Mouse (Mus musculus): ENCODE results near the gene Ntf5. TPM values are rescaled to one million over a fixed set of nuclear protein-coding genes. Genes with fewer than 3 reads are reported as not detected.
A peak's percentile ranks its signal among the peaks of the same experiment; 100 is the strongest.

Ntf5 gene
- polyA plus RNA-seq, 1 experiment from 2014 or later = 3.0 TPM

- no peaks in the 10 kb centered on the region for H3K27me3 ChIP-seq (replicated peaks; ENCODE audit: control insufficient read depth, insufficient read depth, low read length)
- DNase-seq (ENCODE audit: low spot score) (no peak), ATAC-seq (ENCODE audit: low read depth) (no peak)
- peak overlapping the region; percentile 39 for H3K4me2 ChIP-seq (ENCODE audit: low read depth, low read length)
- H3K27ac ChIP-seq (replicated peaks; ENCODE audit: low read depth, low read length) = no peak overlapping the region
- WGBS = 33% methylated on average over 6 of the region's 6 CpGs
- peaks cover 27% of the 10 kb centered on the region for H3K36me3 ChIP-seq (ENCODE audit: control insufficient read depth, insufficient read depth, low read length)
- peaks cover 31% of the 10 kb centered on the region for H3K4me1 ChIP-seq (ENCODE audit: control insufficient read depth, insufficient read depth, low read length)
- H3K9me3 ChIP-seq (ENCODE audit: control insufficient read depth, low read length) = no peaks in the 10 kb centered on the region
- H3K9ac ChIP-seq (ENCODE audit: low read depth, low read length) = no peak overlapping the region
- H3K4me3 ChIP-seq (ENCODE audit: low read depth, low read length) = no peak overlapping the region
Observed at GRCm38 (mm10) chr7:45437046-45437445, 23.6 kb downstream of the Ntf5 start.

DNA sequence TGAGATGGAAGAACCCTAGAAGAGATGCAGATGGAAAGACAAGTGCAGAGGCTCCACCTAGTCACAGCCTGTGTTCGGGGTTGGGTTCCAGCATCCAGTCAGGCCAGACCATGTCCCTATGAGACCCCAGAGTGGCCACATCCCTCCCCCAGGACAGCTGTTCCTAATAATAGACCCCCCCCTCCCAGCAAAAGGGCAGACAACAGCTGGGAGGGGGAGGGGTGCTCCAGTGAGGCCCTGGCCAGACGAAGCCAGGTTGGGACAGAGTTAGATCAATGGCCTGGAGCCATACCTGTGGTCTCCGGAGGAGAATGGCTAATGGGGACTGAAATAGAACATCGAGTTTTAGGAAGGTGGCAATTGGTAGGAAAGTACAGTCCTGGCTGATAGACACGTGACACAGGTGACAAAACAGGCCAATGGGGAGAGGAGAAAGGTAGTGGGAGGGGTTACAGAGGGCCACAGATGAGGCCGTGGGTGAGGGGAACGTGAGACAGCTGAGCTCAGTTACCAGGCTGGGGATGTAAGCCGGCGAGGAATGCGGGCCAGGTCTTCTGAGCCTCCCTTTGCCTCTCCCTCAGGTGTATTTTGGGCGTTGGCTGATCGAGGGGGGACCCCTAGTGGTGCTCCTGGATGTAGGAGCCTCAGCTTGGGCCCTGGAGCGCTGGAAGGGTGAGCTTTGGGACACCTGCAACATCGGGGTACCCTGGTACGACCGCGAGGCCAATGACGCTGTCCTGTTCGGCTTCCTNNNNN lies 24.2 kb downstream of the Ntf5 start, which contains the start of gene Ruvbl2:
Gene Ruvbl2 (minus strand): TSS at position 576 of the 756 bp plus-strand sequence.
- Histone ChIP-seq H3K27me3 (replicated peaks; ENCODE audit: control insufficient read depth, insufficient read depth, low read length) (no peaks in the 10 kb centered on the region), H3K4me3 (ENCODE audit: low read depth, low read length) (no peak within 1 kb of the TSS), H3K9ac (ENCODE audit: low read depth, low read length) (peak within 1 kb of the TSS; percentile 48; the same call in 1 of the 2 replicates), H3K36me3 (ENCODE audit: control insufficient read depth, insufficient read depth, low read length) (peaks cover 29% of the 10 kb centered on the region; the same call in 1 of the 2 replicates), H3K9me3 (ENCODE audit: control insufficient read depth, low read length) (no peaks in the 10 kb centered on the region), H3K27ac (replicated peaks; ENCODE audit: low read depth, low read length) (no peak within 1 kb of the TSS), H3K4me2 (ENCODE audit: low read depth, low read length) (peak within 1 kb of the TSS; percentile 39), H3K4me1 (ENCODE audit: control insufficient read depth, insufficient read depth, low read length) (peaks cover 31% of the 10 kb centered on the region)
- DNase-seq (ENCODE audit: low spot score) (peak; percentile 87), ATAC-seq (ENCODE audit: low read depth) (peak; percentile 34; the same call in 1 of the 2 replicates)
- WGBS = 7% methylated on average over 16 of the region's 19 CpGs

GRCm38 (mm10) chr7:45443526-45444420 lies 30.3 kb downstream of the Ntf5 start:
- Histone ChIP-seq H3K9me3 (ENCODE audit: control insufficient read depth, low read length) (no peaks in the 10 kb centered on the region), H3K4me3 (ENCODE audit: low read depth, low read length) (no peak overlapping the region), H3K27ac (replicated peaks; ENCODE audit: low read depth, low read length) (no peak overlapping the region), H3K36me3 (ENCODE audit: control insufficient read depth, insufficient read depth, low read length) (peaks cover 63% of the 10 kb centered on the region), H3K4me1 (ENCODE audit: control insufficient read depth, insufficient read depth, low read length) (no peaks in the 10 kb centered on the region), H3K4me2 (ENCODE audit: low read depth, low read length) (no peak overlapping the region), H3K27me3 (replicated peaks; ENCODE audit: control insufficient read depth, insufficient read depth, low read length) (no peaks in the 10 kb centered on the region), H3K9ac (ENCODE audit: low read depth, low read length) (no peak overlapping the region)
- 88% methylated on average over 22 of the region's 22 CpGs for WGBS
- DNase-seq (ENCODE audit: low spot score) (no peak), ATAC-seq (ENCODE audit: low read depth) (no peak)

GRCm38 (mm10) chr7:45446589-45446988 lies 33.1 kb downstream of the Ntf5 start:
- no peak overlapping the region for H3K4me2 ChIP-seq (ENCODE audit: low read depth, low read length)
- ATAC-seq (ENCODE audit: low read depth) = no peak
- H3K9ac ChIP-seq (ENCODE audit: low read depth, low read length) = no peak overlapping the region
- H3K36me3 ChIP-seq (ENCODE audit: control insufficient read depth, insufficient read depth, low read length) = peaks cover 58% of the 10 kb centered on the region
- no peak overlapping the region for H3K4me3 ChIP-seq (ENCODE audit: low read depth, low read length)
- no peak for DNase-seq (ENCODE audit: low spot score)
- no peaks in the 10 kb centered on the region for H3K27me3 ChIP-seq (replicated peaks; ENCODE audit: control insufficient read depth, insufficient read depth, low read length)
- no peaks in the 10 kb centered on the region for H3K4me1 ChIP-seq (ENCODE audit: control insufficient read depth, insufficient read depth, low read length)
- H3K27ac ChIP-seq (replicated peaks; ENCODE audit: low read depth, low read length) = no peak overlapping the region
- no peaks in the 10 kb centered on the region for H3K9me3 ChIP-seq (ENCODE audit: control insufficient read depth, low read length)

DNA sequence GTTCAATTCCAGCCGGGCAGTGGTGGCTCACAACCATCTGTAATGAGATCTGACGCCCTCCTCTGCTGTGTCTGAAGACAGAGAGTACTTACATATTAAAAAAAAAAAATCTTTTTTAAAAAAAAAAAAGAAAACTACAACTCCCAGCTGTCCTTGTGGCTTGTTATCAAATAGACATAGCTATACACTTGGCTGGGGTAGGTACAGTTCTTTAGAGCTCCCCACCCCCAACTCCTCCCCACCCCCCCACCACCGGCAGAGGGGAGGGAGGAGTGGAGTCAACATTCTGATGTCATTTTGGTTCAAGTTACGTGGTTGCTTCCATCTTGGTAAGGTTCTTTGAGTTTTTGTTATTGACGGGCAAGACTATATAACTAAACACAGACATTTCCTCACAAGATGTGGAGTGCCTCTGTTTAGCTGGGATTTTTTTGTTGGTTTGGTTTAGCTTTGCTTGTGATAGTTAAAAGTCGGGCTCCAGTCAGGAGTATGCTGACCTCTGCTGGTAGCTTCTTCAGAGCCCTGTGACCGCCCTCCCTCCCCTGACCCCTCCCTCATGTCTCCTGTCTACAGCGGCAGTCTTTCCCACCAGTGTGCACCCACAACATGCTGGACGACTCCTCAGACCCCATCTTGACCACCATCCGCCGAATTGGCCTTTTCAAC lies 34.0 kb downstream of the Ntf5 start:
- 0 out of 2 replicates have a peak, but pooled peaks have one; percentile 14 for ATAC-seq (ENCODE audit: low read depth)
- H3K4me1 ChIP-seq (ENCODE audit: control insufficient read depth, insufficient read depth, low read length) = no peaks in the 10 kb centered on the region
- WGBS = 36% methylated on average over 11 of the region's 11 CpGs
- DNase-seq (ENCODE audit: low spot score) = peak; percentile 60
- no peaks in the 10 kb centered on the region for H3K27me3 ChIP-seq (replicated peaks; ENCODE audit: control insufficient read depth, insufficient read depth, low read length)
- H3K4me2 ChIP-seq (ENCODE audit: low read depth, low read length) = no peak overlapping the region
- H3K9ac ChIP-seq (ENCODE audit: low read depth, low read length) = peak overlapping the region; percentile 25; the same call in 1 of the 2 replicates
- H3K4me3 ChIP-seq (ENCODE audit: low read depth, low read length) = no peak overlapping the region
- H3K9me3 ChIP-seq (ENCODE audit: control insufficient read depth, low read length) = no peaks in the 10 kb centered on the region
- H3K36me3 ChIP-seq (ENCODE audit: control insufficient read depth, insufficient read depth, low read length) = peaks cover 60% of the 10 kb centered on the region
- 0 out of 2 replicates have a peak overlapping the region, but pooled peaks have one; percentile 5 for H3K27ac ChIP-seq (replicated peaks; ENCODE audit: low read depth, low read length)

DNA sequence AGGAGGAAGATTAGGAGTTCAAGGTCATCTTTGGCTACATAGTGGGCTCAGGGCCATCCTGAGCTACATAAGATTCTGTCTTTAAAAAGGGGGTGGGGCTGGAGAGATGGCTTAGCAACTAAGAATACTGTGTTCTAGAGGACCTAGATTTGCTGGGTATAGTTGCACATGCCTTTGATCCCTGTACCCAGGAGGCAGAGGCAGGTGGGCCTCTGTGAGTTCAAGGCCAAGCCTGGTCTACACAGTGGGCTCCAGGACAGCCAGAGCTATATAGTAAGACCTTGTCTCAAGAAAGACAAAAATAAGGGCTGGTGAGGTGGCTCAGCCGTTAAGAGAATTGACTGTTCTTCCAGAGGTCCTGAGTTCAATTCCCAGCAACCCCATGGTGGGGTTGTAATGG lies 36.5 kb downstream of the Ntf5 start:
- WGBS = 91% methylated on average over 1 of the region's 1 CpGs
- no peak overlapping the region for H3K27ac ChIP-seq (replicated peaks; ENCODE audit: low read depth, low read length)
- no peak overlapping the region for H3K4me3 ChIP-seq (ENCODE audit: low read depth, low read length)
- peaks cover 55% of the 10 kb centered on the region for H3K36me3 ChIP-seq (ENCODE audit: control insufficient read depth, insufficient read depth, low read length)
- no peak overlapping the region for H3K9ac ChIP-seq (ENCODE audit: low read depth, low read length)
- H3K4me2 ChIP-seq (ENCODE audit: low read depth, low read length) = no peak overlapping the region
- H3K27me3 ChIP-seq (replicated peaks; ENCODE audit: control insufficient read depth, insufficient read depth, low read length) = no peaks in the 10 kb centered on the region
- ATAC-seq (ENCODE audit: low read depth) = no peak
- DNase-seq (ENCODE audit: low spot score) = no peak
- no peaks in the 10 kb centered on the region for H3K9me3 ChIP-seq (ENCODE audit: control insufficient read depth, low read length)
- no peaks in the 10 kb centered on the region for H3K4me1 ChIP-seq (ENCODE audit: control insufficient read depth, insufficient read depth, low read length)

GRCm38 (mm10) chr7:45451344-45451982 lies 38.0 kb downstream of the Ntf5 start:
- peak; percentile 70 for ATAC-seq (ENCODE audit: low read depth)
- no peaks in the 10 kb centered on the region for H3K9me3 ChIP-seq (ENCODE audit: control insufficient read depth, low read length)
- 55% methylated on average over 23 of the region's 23 CpGs for WGBS
- H3K4me2 ChIP-seq (ENCODE audit: low read depth, low read length) = no peak overlapping the region
- no peak overlapping the region for H3K27ac ChIP-seq (replicated peaks; ENCODE audit: low read depth, low read length)
- H3K9ac ChIP-seq (ENCODE audit: low read depth, low read length) = no peak overlapping the region
- H3K27me3 ChIP-seq (replicated peaks; ENCODE audit: control insufficient read depth, insufficient read depth, low read length) = no peaks in the 10 kb centered on the region
- H3K36me3 ChIP-seq (ENCODE audit: control insufficient read depth, insufficient read depth, low read length) = peaks cover 67% of the 10 kb centered on the region
- H3K4me3 ChIP-seq (ENCODE audit: low read depth, low read length) = no peak overlapping the region
- no peaks in the 10 kb centered on the region for H3K4me1 ChIP-seq (ENCODE audit: control insufficient read depth, insufficient read depth, low read length)
- DNase-seq (ENCODE audit: low spot score) = peak; percentile 80

GRCm38 (mm10) chr7:45454971-45455370 lies 41.5 kb downstream of the Ntf5 start:
- no peak overlapping the region for H3K4me2 ChIP-seq (ENCODE audit: low read depth, low read length)
- peaks cover 67% of the 10 kb centered on the region for H3K36me3 ChIP-seq (ENCODE audit: control insufficient read depth, insufficient read depth, low read length)
- H3K9ac ChIP-seq (ENCODE audit: low read depth, low read length) = no peak overlapping the region
- no peak overlapping the region for H3K4me3 ChIP-seq (ENCODE audit: low read depth, low read length)
- H3K4me1 ChIP-seq (ENCODE audit: control insufficient read depth, insufficient read depth, low read length) = peaks cover 8% of the 10 kb centered on the region
- no peaks in the 10 kb centered on the region for H3K27me3 ChIP-seq (replicated peaks; ENCODE audit: control insufficient read depth, insufficient read depth, low read length)
- DNase-seq (ENCODE audit: low spot score) = no peak
- no peaks in the 10 kb centered on the region for H3K9me3 ChIP-seq (ENCODE audit: control insufficient read depth, low read length)
- WGBS = 88% methylated on average over 15 of the region's 15 CpGs
- no peak for ATAC-seq (ENCODE audit: low read depth)
- no peak overlapping the region for H3K27ac ChIP-seq (replicated peaks; ENCODE audit: low read depth, low read length)
